Mouse (Mus musculus) heart, postnatal 25 days (tissue): ENCODE results near the gene Osbpl5. TPM values are rescaled to one million over a fixed set of nuclear protein-coding genes. Genes with fewer than 3 reads are reported as not detected.
"Not testable (repeated sequence)": the region's sequence is repeated elsewhere in the genome, so short reads cannot be mapped to it uniquely, and the experiment has no call there.

Source experiments
- DNase-seq: peaks from one replicate; pipeline ENCODE4 v3.0.0; 2022; ENCODE audit warnings: low spot score
- intact Hi-C: fragments of 180-260 bp; cut with DNase I; formaldehyde crosslinking; loops from one replicate; pipeline ENCODE4 v1.15.1; 2025
- microRNA-seq: library from miRNA; unstranded; fragments of <30 nt; microRNA quantifications from one replicate; pipeline ENCODE4 v1.2.0, GENCODE M21; 2022
- total RNA-seq, 2 experiments: library from RNA; stranded (reverse); gene quantifications; 2 replicates each; pipeline ENCODE4 v1.2.3; 2021

The Osbpl5 gene
- total RNA-seq, 2 experiments from 2014 or later = 16.0 to 21.5 TPM

DNA sequence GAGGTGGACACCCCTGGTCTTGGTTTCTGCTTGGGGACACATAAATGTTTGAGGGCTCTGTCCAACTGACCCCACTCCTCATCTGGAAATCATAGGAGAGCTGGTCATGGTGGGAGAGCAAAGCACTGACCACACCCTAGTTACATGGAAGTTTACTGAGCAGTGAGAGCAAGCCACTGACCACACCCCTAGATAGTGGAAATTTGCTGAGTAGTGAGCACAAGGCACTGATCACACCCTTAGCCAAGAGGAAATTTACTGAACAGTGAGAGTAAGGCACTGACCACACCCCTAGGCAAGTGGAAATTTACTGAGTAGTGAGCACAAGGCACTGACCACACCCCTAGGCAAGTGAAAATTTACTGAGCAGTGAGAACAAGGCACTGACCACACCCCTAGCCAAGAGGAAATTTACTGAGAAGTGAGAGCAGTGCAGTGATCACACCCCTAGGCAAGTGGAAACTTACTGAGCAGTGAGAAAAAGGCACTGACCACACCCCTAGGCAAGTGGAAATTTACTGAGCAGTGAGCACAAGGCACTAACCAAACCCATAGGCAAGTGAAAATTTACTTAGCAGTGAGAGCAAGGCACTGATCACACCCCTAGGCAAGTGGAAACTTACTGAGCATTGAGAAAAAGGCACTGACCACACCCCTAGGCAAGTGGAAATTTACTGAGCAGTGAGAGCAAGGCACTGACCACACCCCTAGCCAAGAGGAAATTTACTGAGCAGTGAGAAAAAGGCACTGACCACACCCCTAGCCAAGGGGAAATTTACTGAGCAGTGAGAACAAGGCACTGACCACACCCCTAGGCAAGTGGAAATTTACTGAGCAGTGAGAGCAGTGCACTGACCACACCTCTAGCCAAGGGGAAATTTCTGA, 90.1 kb downstream of the Osbpl5 start:
- DNase-seq = no peak
- intact Hi-C loops = no loop called here

DNA sequence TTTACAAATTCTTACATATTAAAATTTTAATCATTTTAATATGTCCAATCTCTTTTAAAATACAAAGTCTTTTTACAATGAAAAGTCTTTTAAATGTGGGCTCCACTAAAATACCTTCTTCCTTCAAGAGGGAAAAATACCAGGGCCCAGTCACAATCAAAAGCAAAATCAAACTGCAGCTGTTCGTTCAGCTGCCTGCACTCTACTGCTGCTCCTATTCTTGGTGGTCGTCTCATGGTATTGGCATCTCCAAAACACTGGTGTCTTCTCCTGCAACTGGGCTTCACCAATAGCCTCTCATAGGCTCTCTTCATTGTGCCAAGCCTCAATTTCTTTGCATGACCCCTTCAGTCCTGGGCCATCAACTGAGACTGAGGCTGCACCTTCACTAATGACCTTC, 93.3 kb downstream of the Osbpl5 start:
- no peak for DNase-seq
- intact Hi-C loops = no loop called here

- intact Hi-C loops = no loop called here
- DNase-seq = no peak
These were observed 96.0 kb downstream of the Osbpl5 start for GRCm38 (mm10) chr7:143660797-143661196.

DNA sequence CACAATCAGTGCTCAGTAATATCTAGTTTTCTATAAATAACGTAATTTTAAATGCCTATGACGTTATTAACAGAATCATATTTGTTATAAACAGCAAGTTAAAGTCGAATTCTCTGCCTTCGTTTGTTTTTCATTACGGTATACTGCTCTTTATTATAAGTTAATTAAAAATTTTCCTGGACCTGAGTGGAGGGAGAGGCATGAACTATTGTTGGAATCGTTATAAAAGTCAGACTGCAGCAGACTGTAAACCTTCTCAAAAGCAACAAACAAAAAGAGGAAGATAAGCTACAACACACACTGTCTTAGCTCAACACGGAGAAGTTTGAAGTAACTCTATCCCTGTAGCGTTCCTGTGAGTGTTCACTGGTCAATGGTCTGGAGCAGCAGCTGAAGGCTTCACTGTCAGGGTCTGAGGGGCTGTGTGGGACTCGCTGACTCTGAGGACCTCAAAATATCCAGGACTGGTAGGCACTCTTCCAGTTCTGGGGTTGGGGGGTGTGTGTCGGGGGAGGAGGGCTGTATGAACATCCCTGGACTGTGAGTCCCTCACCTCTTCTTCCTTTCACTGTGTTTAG, 106.9 kb downstream of the Osbpl5 start:
- intact Hi-C loops = loop anchor here (5.0 kb wide), 1 partner anchor 53 kb away; no protein-coding TSS in a partner anchor
- not testable (repeated sequence) for DNase-seq

DNA sequence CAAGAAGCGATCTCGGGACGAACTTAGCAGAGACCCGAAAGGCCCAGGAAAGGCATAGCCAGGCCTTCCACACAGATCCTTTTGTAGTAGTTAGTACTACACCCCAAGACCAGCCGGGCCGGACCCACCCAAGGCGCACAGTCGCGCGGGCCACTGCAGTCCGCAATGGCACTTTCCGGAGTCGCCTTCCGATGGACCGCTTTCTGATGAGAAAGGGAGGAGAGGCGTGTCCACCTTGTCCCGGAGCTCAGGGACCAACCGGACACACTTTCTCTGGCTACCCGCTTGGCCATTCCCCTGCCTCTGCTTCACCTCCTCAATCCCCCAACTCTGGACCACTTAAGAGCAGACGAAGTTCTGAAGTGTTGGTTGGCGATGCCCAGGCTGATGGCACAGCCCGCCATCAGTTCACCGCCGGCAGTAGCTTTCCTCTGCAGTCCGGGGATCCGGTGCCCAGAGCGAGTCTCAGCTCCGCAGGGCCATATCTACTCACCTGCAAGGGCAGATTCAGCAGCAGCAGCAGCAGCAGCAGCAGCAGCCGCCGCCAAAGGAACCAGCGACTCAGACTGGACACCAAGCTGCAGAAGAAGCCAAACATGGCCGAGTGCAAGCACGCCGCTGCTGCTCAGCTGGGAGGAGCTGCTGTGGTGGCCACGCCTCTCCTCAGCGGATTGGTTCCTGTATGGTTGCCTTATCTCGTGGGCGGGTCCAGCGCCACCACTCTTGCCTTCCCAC, 107.6 kb downstream of the Osbpl5 start, which contains the start of gene Tnfrsf22:
TSS of gene Tnfrsf22 (minus strand) at position 628 of the 735 bp plus-strand sequence.
- peak; percentile 68 for DNase-seq
- intact Hi-C loops = loop anchor here (5.0 kb wide), 1 partner anchor 52 kb away; no protein-coding TSS in a partner anchor

- intact Hi-C loops = loop anchor here (1.0 kb wide), 1 partner anchor 38 kb away; no protein-coding TSS in a partner anchor
- not testable (repeated sequence) for DNase-seq
These were observed 112.8 kb downstream of the Osbpl5 start for GRCm38 (mm10) chr7:143643949-143644348.

Small RNAs within 50 kb of the gene (microRNA-seq; reads per million reads assigned to microRNA genes)
- not detected for gene Gm22064

Other genes starting within 250 kb of the Osbpl5 start
- 100 to 1,000 TPM; 171 to 178 TPM for gene Nap1l4, start 207.9 kb downstream of the Osbpl5 start, total RNA-seq
- gene Cars, start 156.9 kb downstream of the Osbpl5 start, total RNA-seq = 10 to 100 TPM; 18.3 to 18.4 TPM
- under 1 TPM; 0.48 to 0.70 TPM for gene Tnfrsf26, start 128.3 kb downstream of the Osbpl5 start, total RNA-seq
- gene Tnfrsf22, start 107.3 kb downstream of the Osbpl5 start, total RNA-seq = 1 to 10 TPM; 1.6 to 2.3 TPM
- gene Tnfrsf23, start 71.1 kb downstream of the Osbpl5 start, total RNA-seq = 1 to 10 TPM; 1.7 to 2.1 TPM
- gene Mrgprg, start 10.0 kb upstream of the Osbpl5 start, total RNA-seq = not detected
- 1 to 10 TPM; 1.0 to 1.3 TPM for gene Mrgpre, start 27.5 kb upstream of the Osbpl5 start, total RNA-seq
- gene Nadsyn1, start 65.9 kb upstream of the Osbpl5 start, total RNA-seq = 1 to 10 TPM; 4.8 to 5.5 TPM
- gene Dhcr7, start 66.2 kb upstream of the Osbpl5 start, total RNA-seq = 1 to 10 TPM; 5.8 to 6.7 TPM
- not detected for gene Gm498, start 109.9 kb upstream of the Osbpl5 start, total RNA-seq
- gene Shank2, start 244.9 kb upstream of the Osbpl5 start, total RNA-seq = under 1 TPM; 0.42 to 0.59 TPM